Comparison of ENCODE assay signal across 23 mouse cellular contexts in genomic region chr6:54512256-54512655, GRCm38 (mm10). TPM values are rescaled to one million over a fixed set of nuclear protein-coding genes. Genes with fewer than 3 reads are reported as not detected.
A peak's percentile ranks its signal among the peaks of the same experiment; 100 is the strongest.
DNase-seq lines count a peak whose midpoint lies in the region; TF ChIP-seq lines count a peak whose summit lies in the region.
"Had no signal": no experiment of that assay in that cellular context is flagged by ENCODE, and none has a peak within 500 bp of the region (broad histone marks: within the 10 kb centered on the region; RNA-seq: fewer than 3 reads in every experiment).

No protein-coding gene starts in this region.

- no peaks in the 10 kb centered on the region for H3K9me3 ChIP-seq in ES-E14 (ENCODE audit: control insufficient read depth, insufficient read depth, low read depth, low read length)
- H3K9me3 ChIP-seq: forebrain, embryonic 10.5 days; forebrain, embryonic 13.5 days; G1E; heart, embryonic 12.5 days; heart, embryonic 15.5 days; hindbrain, embryonic 10.5 days; hindbrain, embryonic 13.5 days; intestine, embryonic 15.5 days had no signal

- no peak overlapping the region for H3K4me3 ChIP-seq in ES-E14 (ENCODE audit: insufficient read depth in 1 of 2, low read depth in 1 of 2, low read length in 2 of 2, poor library complexity in 1 of 2, severe bottlenecking in 1 of 2)
- H3K4me3 ChIP-seq: forebrain, embryonic 10.5 days; forebrain, embryonic 13.5 days; heart, embryonic 12.5 days; heart, embryonic 15.5 days; hindbrain, embryonic 10.5 days; hindbrain, embryonic 13.5 days; intestine, embryonic 15.5 days had no signal

- H3K36me3 ChIP-seq in ES-E14 (ENCODE audit: control insufficient read depth, insufficient read depth, low read length, poor library complexity, severe bottlenecking), result no peaks in the 10 kb centered on the region
- H3K36me3 ChIP-seq: G1E; heart, embryonic 12.5 days; heart, embryonic 15.5 days; intestine, embryonic 15.5 days had no signal

- in situ Hi-C loops in ES-E14 (cut with MboI; ENCODE audit: low sequenced_read_pairs in 2 of 2, unreplicated experiment in 2 of 2), result no loop called here

- H3K4me1 ChIP-seq in ES-E14 (ENCODE audit: control insufficient read depth in 2 of 2, insufficient read depth in 2 of 2, low read length in 2 of 2, poor library complexity in 1 of 2), result no peaks in the 10 kb centered on the region; a peak in 2 of 4 replicates
- H3K4me1 ChIP-seq: intestine, embryonic 15.5 days had no signal

- no peak overlapping the region for H3K27ac ChIP-seq in ES-E14 (ENCODE audit: insufficient read depth, low read depth, low read length, poor library complexity, severe bottlenecking)
- H3K27ac ChIP-seq: forebrain, embryonic 10.5 days; forebrain, embryonic 13.5 days; heart, embryonic 15.5 days; hindbrain, embryonic 10.5 days; hindbrain, embryonic 13.5 days; intestine, embryonic 15.5 days had no signal

- DNase-seq in cerebellum, adult 11-12 months, result peak; percentile 41
- no peak for DNase-seq in cerebellum, adult 11 months
- DNase-seq in cerebellum, adult 9-10 months, result peak; percentile 67
- no peak for DNase-seq in cerebellum, postnatal 4 days (ENCODE audit: low spot score in 2 of 2)
- DNase-seq in ES-E14 (ENCODE audit: low read depth, low spot score), result no peak
- DNase-seq in cerebellum, postnatal 14 days, result peak; percentile 53 to 55
- DNase-seq in left cerebral cortex, adult 9 months (ENCODE audit: low spot score in 2 of 2), result no peak
- DNase-seq: adrenal gland, adult 2 months; adrenal gland, postnatal 14 days; gastrocnemius, postnatal 10 days; gastrocnemius, postnatal 36 days; heart, postnatal 10 days; heart, postnatal 36 days; kidney, adult 11 months had no signal

- no peak overlapping the region for H3K9ac ChIP-seq in ES-E14 (ENCODE audit: insufficient read depth, low read depth, low read length, poor library complexity, severe bottlenecking)
- H3K9ac ChIP-seq: forebrain, embryonic 13.5 days; heart, embryonic 12.5 days; heart, embryonic 15.5 days; hindbrain, embryonic 13.5 days; intestine, embryonic 15.5 days had no signal

TF ChIP-seq in ES-E14, 5 proteins besides CTCF, POLR2A, EP300 and RAD21:
- TF ChIP-seq CHD2 (IDR thresholded peaks at IDR 0.05; ENCODE audit: low read depth, low read length) (no peak), MAFK (IDR thresholded peaks at IDR 0.05; ENCODE audit: insufficient read depth, low read depth, low read length) (peak; percentile 65; the same call in 1 of the 2 replicates)

RNA-seq across cellular contexts. Expression of gene Scrn1, which starts 54.0 kb away (rescaled TPM):
- 4.9 and 8.9 TPM in 2 replicates for total RNA-seq in ES-E14 (2012; rRNA removed)
- total RNA-seq: granulocyte monocyte progenitor cell, adult 5-6 weeks had no signal

Comparison
In these comparisons a context has a peak if more than half of its experiments do, and no peak if none do; other contexts are left out.
1. DNase-seq: peak in cerebellum, adult 11-12 months (single experiment), cerebellum, adult 9-10 months (single experiment) and cerebellum, postnatal 14 days (2 of 2); none in cerebellum, adult 11 months (single experiment), cerebellum, postnatal 4 days (0 of 2), ES-E14 (single experiment) and left cerebral cortex, adult 9 months (0 of 2).